Mouse (Mus musculus) cortical plate, adult 2 months (tissue): ENCODE results near the gene Sim1.

ENCODE experiments used
- CTCF ChIP-seq: fragments of 200-500 bp; IDR thresholded peaks from 2 replicates; pipeline ENCODE4 v1.5.1; 2011; ENCODE audit warnings: mild to moderate bottlenecking, control low read depth, low read length; ENCODE audit not compliant: insufficient read depth; ENCODE audit errors: extremely low read depth
- POLR2A ChIP-seq: fragments of 200-500 bp; IDR thresholded peaks from 2 replicates; pipeline ENCODE4 v1.6.1; 2011; ENCODE audit warnings: mild to moderate bottlenecking, low read length, control low read depth; ENCODE audit not compliant: insufficient read depth; ENCODE audit errors: extremely low read depth

GRCm38 (mm10) chr10:50881476-50882069 lies 13.0 kb upstream of the Sim1 start:
- peak; percentile 51 for TF ChIP-seq CTCF
- TF ChIP-seq POLR2A: no peak
